Comparison of ENCODE assay signal across 7 mouse cellular contexts in genomic region chr8:46210404-46211315, GRCm38 (mm10). TPM values are rescaled to one million over a fixed set of nuclear protein-coding genes. Genes with fewer than 3 reads are reported as not detected.
DNase-seq lines count a peak whose midpoint lies in the region; ATAC-seq and TF ChIP-seq lines count a peak whose summit lies in the region.

TSS of gene Slc25a4 (minus strand) at chr8:46211284.

- peak within 1 kb of the TSS; percentile 95 for H3K9ac ChIP-seq in embryonic facial prominence, embryonic 13.5 days
- H3K9ac ChIP-seq in limb, embryonic 14.5 days (ENCODE audit: low read depth, low read length, severe bottlenecking): peak within 1 kb of the TSS; percentile 94
- peak within 1 kb of the TSS; percentile 96 for H3K9ac ChIP-seq in midbrain, postnatal 0 days (replicated peaks; ENCODE audit: low read length, poor library complexity, severe bottlenecking)

- peak; percentile 99 for TF ChIP-seq POLR2A in limb, embryonic 14.5 days (IDR thresholded peaks at IDR 0.05; ENCODE audit: borderline replicate concordance, extremely low read depth, insufficient read depth, insufficient read length)

- peak; percentile 97 for ATAC-seq in embryonic facial prominence, embryonic 13.5 days (ENCODE audit: insufficient number of reproducible peaks, insufficient read depth, low FRiP score, low TSS enrichment, low read depth)
- ATAC-seq in limb, embryonic 14.5 days (ENCODE audit: low FRiP score, low read depth): peak; percentile 99
- peak; percentile 99 for ATAC-seq in midbrain, postnatal 0 days (ENCODE audit: low FRiP score)

- TF ChIP-seq CTCF in midbrain, postnatal 0 days (IDR thresholded peaks at IDR 0.05): peak; percentile 17; the same call in 1 of the 2 replicates

- no peaks in the 10 kb centered on the region for H3K9me3 ChIP-seq in embryonic facial prominence, embryonic 13.5 days
- H3K9me3 ChIP-seq in limb, embryonic 14.5 days (ENCODE audit: control insufficient read depth, low read length): no peaks in the 10 kb centered on the region
- H3K9me3 ChIP-seq in midbrain, postnatal 0 days (ENCODE audit: low read length): no peaks in the 10 kb centered on the region

- peaks cover 55% of the 10 kb centered on the region for H3K4me1 ChIP-seq in embryonic facial prominence, embryonic 13.5 days
- peaks cover 29% of the 10 kb centered on the region for H3K4me1 ChIP-seq in limb, embryonic 14.5 days (ENCODE audit: control insufficient read depth, insufficient read depth, low read length)
- peaks cover 17% of the 10 kb centered on the region for H3K4me1 ChIP-seq in midbrain, postnatal 0 days (ENCODE audit: insufficient read depth, low read length)

- H3K27me3 ChIP-seq in embryonic facial prominence, embryonic 13.5 days: no peaks in the 10 kb centered on the region
- H3K27me3 ChIP-seq in limb, embryonic 14.5 days (ENCODE audit: control insufficient read depth, insufficient read depth, low read length): no peaks in the 10 kb centered on the region
- no peaks in the 10 kb centered on the region for H3K27me3 ChIP-seq in midbrain, postnatal 0 days (ENCODE audit: insufficient read depth, low read length)

- peak within 1 kb of the TSS; percentile 74 for H3K4me3 ChIP-seq in embryonic facial prominence, embryonic 13.5 days
- H3K4me3 ChIP-seq in limb, embryonic 14.5 days (replicated peaks; ENCODE audit: low read length): peak within 1 kb of the TSS; percentile 89
- H3K4me3 ChIP-seq in midbrain, postnatal 0 days (ENCODE audit: low read depth, low read length): peak within 1 kb of the TSS; percentile 78

- peak within 1 kb of the TSS; percentile 84 for H3K4me2 ChIP-seq in embryonic facial prominence, embryonic 13.5 days
- H3K4me2 ChIP-seq in limb, embryonic 14.5 days (replicated peaks; ENCODE audit: low read depth, low read length, severe bottlenecking): peak within 1 kb of the TSS; percentile 91
- H3K4me2 ChIP-seq in midbrain, postnatal 0 days (ENCODE audit: low read depth, low read length, poor library complexity, severe bottlenecking): peak within 1 kb of the TSS; percentile 76

- under 1% methylated on average over 84 of the region's 84 CpGs for WGBS in embryonic facial prominence, embryonic 13.5 days
- under 1% methylated on average over 65 of the region's 84 CpGs for WGBS in limb, embryonic 14.5 days
- under 1% methylated on average over 76 of the region's 84 CpGs for WGBS in midbrain, postnatal 0 days

- peaks cover 34% of the 10 kb centered on the region for H3K36me3 ChIP-seq in embryonic facial prominence, embryonic 13.5 days
- peaks cover 38% of the 10 kb centered on the region for H3K36me3 ChIP-seq in limb, embryonic 14.5 days (ENCODE audit: control insufficient read depth, insufficient read depth, low read length)
- peaks cover 22% of the 10 kb centered on the region for H3K36me3 ChIP-seq in midbrain, postnatal 0 days (ENCODE audit: insufficient read depth, low read length)

- DNase-seq in adrenal gland, postnatal 25 days: peak; percentile 98
- DNase-seq in heart, adult 8-10 months (ENCODE audit: low spot score): peak; percentile 95
- DNase-seq in kidney, adult 9 months: peak; percentile 95
- DNase-seq in limb, embryonic 14.5 days (ENCODE audit: low spot score): peak; percentile 93
- DNase-seq in midbrain, postnatal 0 days (ENCODE audit: low spot score): peak; percentile 97
- DNase-seq in spleen, postnatal 14 days (ENCODE audit: low spot score in 2 of 2): peak; percentile 81 to 89

- H3K27ac ChIP-seq in embryonic facial prominence, embryonic 13.5 days: peak within 1 kb of the TSS; percentile 96
- peak within 1 kb of the TSS; percentile 95 for H3K27ac ChIP-seq in limb, embryonic 14.5 days (replicated peaks; ENCODE audit: low read depth, low read length)
- peak within 1 kb of the TSS; percentile 99 for H3K27ac ChIP-seq in midbrain, postnatal 0 days (ENCODE audit: low read depth, low read length)

RNA-seq across cellular contexts. Expression of gene Slc25a4, which starts in this region (rescaled TPM):
- 134 and 159 TPM in 2 replicates for total RNA-seq in adrenal gland, postnatal 25 days (2021)
- polyA plus RNA-seq in embryonic facial prominence, embryonic 13.5 days (2015; fragmentation: Nextera tagmentation; extraction: Ambion mirVana): 540 and 549 TPM in 2 replicates
- total RNA-seq in heart, adult 8-10 months (2022): 1,000 to 10,000 TPM; 4,428 to 5,209 (median 4,678) TPM
- polyA plus RNA-seq in limb, embryonic 14.5 days (2012; rRNA removed): 410 and 427 TPM in 2 replicates
- 513 and 524 TPM in 2 replicates for polyA plus RNA-seq in limb, embryonic 14.5 days (2014; fragmentation: Nextera tagmentation; extraction: Ambion mirVana)
- 1,005 and 1,051 TPM in 2 replicates for total RNA-seq in midbrain, postnatal 0 days (2014; rRNA removed)
- 1,140 and 1,170 TPM in 2 replicates for polyA plus RNA-seq in midbrain, postnatal 0 days (2015; fragmentation: Nextera tagmentation; extraction: Ambion mirVana)

Comparison
In these comparisons a context has a peak if more than half of its experiments do, and no peak if none do; other contexts are left out.
1. Peak in every context shown above with its lines: DNase-seq, ATAC-seq, H3K4me3 ChIP-seq and H3K27ac ChIP-seq.